Mouse (Mus musculus): ENCODE measurements around the gene Mgrn1. TPM values are rescaled to one million over a fixed set of nuclear protein-coding genes. Genes with fewer than 3 reads are reported as not detected.

Mgrn1 gene
- total RNA-seq, 2 experiments from 2014 or later = 51.5 to 55.2 TPM

GRCm38 (mm10) chr16:4979755-4980380 lies 93.8 kb downstream of the Mgrn1 start:
- DNase-seq = no peak

DNA sequence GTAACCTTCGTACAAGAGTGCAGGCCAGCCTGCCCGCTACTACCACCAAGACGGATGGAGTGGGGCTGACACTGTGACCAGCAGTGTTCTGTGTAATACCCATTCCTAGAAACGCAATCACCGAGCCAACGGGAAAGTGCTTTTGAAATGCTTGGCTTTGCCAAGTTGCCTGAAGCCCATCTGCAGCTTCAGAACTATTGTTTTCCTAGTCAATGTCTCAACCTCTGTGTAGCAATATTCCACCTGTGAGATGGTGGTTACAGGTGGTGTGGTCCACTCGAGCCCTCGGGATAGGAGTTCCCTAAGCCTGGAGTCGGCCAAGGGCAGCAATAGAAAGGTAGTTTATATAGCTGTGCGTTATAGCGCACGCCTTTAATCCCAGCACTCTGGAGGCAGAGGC lies 98.7 kb downstream of the Mgrn1 start:
- no peak for DNase-seq

Other genes starting within 250 kb of the Mgrn1 start
- gene Vasn, start 246.3 kb upstream of the Mgrn1 start, total RNA-seq (2021) = 1 to 10 TPM; 4.6 to 4.8 TPM
- gene Dnaja3, start 246.3 kb upstream of the Mgrn1 start, total RNA-seq (2021) = 10 to 100 TPM; 91.1 to 93.8 TPM
- gene Coro7, start 206.5 kb upstream of the Mgrn1 start, total RNA-seq (2021) = 10 to 100 TPM; 12.9 to 19.0 TPM
- 1 to 10 TPM; 1.7 to 3.8 TPM for gene Nmral1, start 166.9 kb upstream of the Mgrn1 start, total RNA-seq (2021)
- 10 to 100 TPM; 31.3 to 34.5 TPM for gene Hmox2, start 159.9 kb upstream of the Mgrn1 start, total RNA-seq (2021)
- gene Cdip1, start 96.0 kb upstream of the Mgrn1 start, total RNA-seq (2021) = 10 to 100 TPM; 70.1 to 76.9 TPM
- gene 4930562C15Rik, start 50.8 kb upstream of the Mgrn1 start, total RNA-seq (2021) = not detected
- 10 to 100 TPM; 26.1 to 27.0 TPM for gene Ubald1, start 5.9 kb upstream of the Mgrn1 start, total RNA-seq (2021)
- gene Nudt16l1, start 52.5 kb downstream of the Mgrn1 start, total RNA-seq (2021) = 10 to 100 TPM; 11.2 to 18.2 TPM
- 10 to 100 TPM; 11.1 to 12.0 TPM for gene Anks3, start 78.0 kb downstream of the Mgrn1 start, total RNA-seq (2021)
- gene Sept12, start 111.6 kb downstream of the Mgrn1 start, total RNA-seq (2021) = not detected
- not detected for gene Smim22, start 121.0 kb downstream of the Mgrn1 start, total RNA-seq (2021)
- 1 to 10 TPM; 7.8 to 9.3 TPM for gene Rogdi, start 127.3 kb downstream of the Mgrn1 start, total RNA-seq (2021)
- 10 to 100 TPM; 31.2 to 31.8 TPM for gene Glyr1, start 163.6 kb downstream of the Mgrn1 start, total RNA-seq (2021)
- 10 to 100 TPM; 21.5 to 23.4 TPM for gene Ubn1, start 163.8 kb downstream of the Mgrn1 start, total RNA-seq (2021)
- gene Ppl, start 246.2 kb downstream of the Mgrn1 start, total RNA-seq (2021) = 1 to 10 TPM in 1 of 2 experiments, under 1 TPM in 1; 0.77 to 2.2 TPM

Data from gastrocnemius, postnatal 25 days (tissue).